Mouse (Mus musculus) embryo, embryonic 10 days (tissue): ENCODE measurements at regions not wholly inside any gene's neighbourhood (a gene's known extent, or its start where the extent isn't known, plus 50 kb on each side); places are given as distances from the start of the nearest gene placed in this dataset.

ENCODE experiments used
- DNase-seq: peaks from one replicate; pipeline ENCODE4 v3.0.0-alpha.2; 2015; ENCODE audit warnings: low spot score

GRCm38 (mm10) chrX:152860008-152860407 is 78.3 kb downstream of the Gpr143 start:
- peak; percentile 3 for DNase-seq
